25 mouse cellular contexts compared by ENCODE assay signal in the genomic region with DNA sequence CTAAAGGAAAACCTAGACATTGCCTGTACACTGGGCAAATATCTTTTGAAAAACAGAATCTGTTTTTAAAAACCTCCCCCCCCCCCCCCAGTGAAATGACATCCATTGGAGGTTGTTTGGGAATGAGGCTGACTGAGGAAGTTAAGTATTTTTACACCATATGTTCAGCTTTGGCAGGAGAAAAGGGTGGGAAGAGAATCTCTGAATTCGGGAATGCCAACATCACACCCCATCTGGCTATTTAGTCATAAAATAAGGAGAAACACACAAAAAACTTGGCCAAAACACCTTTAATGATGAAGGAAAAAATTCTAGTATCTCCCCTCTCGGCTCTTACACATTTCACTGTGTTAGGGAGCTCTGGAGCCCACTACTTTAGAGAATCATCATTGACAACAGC. TPM values are rescaled to one million over a fixed set of nuclear protein-coding genes. Genes with fewer than 3 reads are reported as not detected.
DNase-seq lines count a peak whose midpoint lies in the region; ATAC-seq and TF ChIP-seq lines count a peak whose summit lies in the region.
"Had no signal": no experiment of that assay in that cellular context is flagged by ENCODE, and none has a peak within 500 bp of the region (broad histone marks: within the 10 kb centered on the region; RNA-seq: fewer than 3 reads in every experiment).

No protein-coding gene starts in this region.

- no peak overlapping the region for H3K9ac ChIP-seq in neural tube, embryonic 12.5 days
- H3K9ac ChIP-seq in forebrain, postnatal 0 days: no peak overlapping the region
- H3K9ac ChIP-seq in midbrain, embryonic 14.5 days (replicated peaks; ENCODE audit: low read length): no peak overlapping the region
- H3K9ac ChIP-seq: embryonic facial prominence, embryonic 15.5 days; lung, embryonic 15.5 days had no signal

- peaks cover 61% of the 10 kb centered on the region for H3K36me3 ChIP-seq in neural tube, embryonic 12.5 days
- H3K36me3 ChIP-seq in forebrain, postnatal 0 days (ENCODE audit: insufficient read depth): peaks cover 27% of the 10 kb centered on the region
- H3K36me3 ChIP-seq in midbrain, embryonic 14.5 days (ENCODE audit: control insufficient read depth, insufficient read depth, low read length): peaks cover 54% of the 10 kb centered on the region

- no peaks in the 10 kb centered on the region for H3K9me3 ChIP-seq in neural tube, embryonic 12.5 days
- H3K9me3 ChIP-seq in forebrain, postnatal 0 days (ENCODE audit: low read length): no peaks in the 10 kb centered on the region
- no peaks in the 10 kb centered on the region for H3K9me3 ChIP-seq in midbrain, embryonic 14.5 days (ENCODE audit: control insufficient read depth, low read length)
- H3K9me3 ChIP-seq: embryonic facial prominence, embryonic 15.5 days; lung, embryonic 15.5 days had no signal

- no peak for TF ChIP-seq CTCF in forebrain, postnatal 0 days (IDR thresholded peaks at IDR 0.05; ENCODE audit: low read depth)

- H3K4me2 ChIP-seq in neural tube, embryonic 12.5 days (replicated peaks): peak overlapping the region; percentile 85; the same call in 1 of the 2 replicates
- H3K4me2 ChIP-seq in forebrain, postnatal 0 days (ENCODE audit: low read depth): peak overlapping the region; percentile 11; the same call in 1 of the 2 replicates
- H3K4me2 ChIP-seq in midbrain, embryonic 14.5 days (ENCODE audit: low read length): peak overlapping the region; percentile 34
- H3K4me2 ChIP-seq: embryonic facial prominence, embryonic 15.5 days; heart, embryonic 11.5 days; liver, embryonic 11.5 days; lung, embryonic 15.5 days had no signal

- no peak for DNase-seq in neural tube, embryonic 10.5 days (ENCODE audit: extremely low spot score, low spot score)
- peak; percentile 66 for DNase-seq in forebrain, postnatal 0 days
- DNase-seq in midbrain, embryonic 14.5 days: no peak
- DNase-seq in adipocyte (ENCODE audit: low spot score): no peak
- DNase-seq in ovary, postnatal 36 days (ENCODE audit: low spot score): no peak
- no peak for DNase-seq in spleen, postnatal 10 days (ENCODE audit: low spot score in 2 of 2)
- DNase-seq: adrenal gland, postnatal 25 days; cerebellum, adult 18-20 months; gastrocnemius, postnatal 25 days; heart, postnatal 4 days; kidney, adult 11 months; left cerebral cortex, postnatal 4 days had no signal

- peaks cover 43% of the 10 kb centered on the region for H3K4me1 ChIP-seq in neural tube, embryonic 12.5 days
- peaks cover 11% of the 10 kb centered on the region for H3K4me1 ChIP-seq in forebrain, postnatal 0 days (ENCODE audit: insufficient read depth)
- peaks cover 44% of the 10 kb centered on the region for H3K4me1 ChIP-seq in midbrain, embryonic 14.5 days (ENCODE audit: control insufficient read depth, insufficient read depth, low read length)

- no peak for ATAC-seq in neural tube, embryonic 12.5 days (ENCODE audit: low FRiP score, low read depth)
- peak; percentile 28; the same call in 1 of the 2 replicates for ATAC-seq in forebrain, postnatal 0 days
- ATAC-seq in midbrain, embryonic 14.5 days (ENCODE audit: low FRiP score, low TSS enrichment): no peak
- ATAC-seq: CD4-positive, CD25-positive, alpha-beta regulatory T cell, adult 4 months had no signal

- H3K4me3 ChIP-seq in neural tube, embryonic 12.5 days: no peak overlapping the region
- no peak overlapping the region for H3K4me3 ChIP-seq in forebrain, postnatal 0 days (ENCODE audit: low read depth, low read length)
- no peak overlapping the region for H3K4me3 ChIP-seq in midbrain, embryonic 14.5 days (replicated peaks; ENCODE audit: low read depth, low read length)
- H3K4me3 ChIP-seq: embryonic facial prominence, embryonic 15.5 days; lung, embryonic 15.5 days; myocyte had no signal

- 94% methylated on average over 2 of the region's 2 CpGs for WGBS in neural tube, embryonic 12.5 days
- 53% methylated on average over 2 of the region's 2 CpGs for WGBS in forebrain, postnatal 0 days
- WGBS in midbrain, embryonic 14.5 days: 93% methylated on average over 2 of the region's 2 CpGs

- H3K27me3 ChIP-seq in neural tube, embryonic 12.5 days (replicated peaks): no peaks in the 10 kb centered on the region
- H3K27me3 ChIP-seq in forebrain, postnatal 0 days (ENCODE audit: insufficient read depth, low read length): no peaks in the 10 kb centered on the region
- H3K27me3 ChIP-seq in midbrain, embryonic 14.5 days (ENCODE audit: control insufficient read depth, insufficient read depth, low read length): no peaks in the 10 kb centered on the region
- H3K27me3 ChIP-seq: embryonic facial prominence, embryonic 15.5 days; lung, embryonic 15.5 days had no signal

- no peak overlapping the region for H3K27ac ChIP-seq in neural tube, embryonic 12.5 days
- H3K27ac ChIP-seq in forebrain, postnatal 0 days (ENCODE audit: low read depth, low read length): no peak overlapping the region
- no peak overlapping the region for H3K27ac ChIP-seq in midbrain, embryonic 14.5 days (replicated peaks; ENCODE audit: low read depth, low read length)
- H3K27ac ChIP-seq: embryonic facial prominence, embryonic 15.5 days; lung, embryonic 15.5 days had no signal

RNA-seq across cellular contexts. Expression of gene Mettl3, which starts 6.0 kb away (rescaled TPM):
- 58.7 and 58.8 TPM in 2 replicates for polyA plus RNA-seq in neural tube, embryonic 12.5 days (2016; fragmentation: Nextera tagmentation; extraction: Ambion mirVana)
- 22.7 and 25.6 TPM in 2 replicates for total RNA-seq in forebrain, postnatal 0 days (2014; rRNA removed)
- polyA plus RNA-seq in forebrain, postnatal 0 days (2015; fragmentation: Nextera tagmentation; extraction: Ambion mirVana): 16.9 and 24.0 TPM in 2 replicates
- polyA plus RNA-seq in midbrain, embryonic 14.5 days (2014; fragmentation: Nextera tagmentation; extraction: Ambion mirVana): 39.8 and 42.8 TPM in 2 replicates

RNA-seq across cellular contexts. Expression of gene Sall2, which starts 17.7 kb away (rescaled TPM):
- polyA plus RNA-seq in neural tube, embryonic 12.5 days (2016; fragmentation: Nextera tagmentation; extraction: Ambion mirVana): 55.8 and 57.3 TPM in 2 replicates
- 51.2 and 71.7 TPM in 2 replicates for total RNA-seq in forebrain, postnatal 0 days (2014; rRNA removed)
- 23.0 and 29.2 TPM in 2 replicates for polyA plus RNA-seq in forebrain, postnatal 0 days (2015; fragmentation: Nextera tagmentation; extraction: Ambion mirVana)
- polyA plus RNA-seq in midbrain, embryonic 14.5 days (2014; fragmentation: Nextera tagmentation; extraction: Ambion mirVana): 40.1 and 55.6 TPM in 2 replicates
- total RNA-seq: MEL had no signal

RNA-seq across cellular contexts. Expression of gene Rab2b, which starts 31.6 kb away (rescaled TPM):
- 43.7 and 52.9 TPM in 2 replicates for polyA plus RNA-seq in neural tube, embryonic 12.5 days (2016; fragmentation: Nextera tagmentation; extraction: Ambion mirVana)
- 43.3 and 55.0 TPM in 2 replicates for total RNA-seq in forebrain, postnatal 0 days (2014; rRNA removed)
- 36.5 and 46.2 TPM in 2 replicates for polyA plus RNA-seq in forebrain, postnatal 0 days (2015; fragmentation: Nextera tagmentation; extraction: Ambion mirVana)
- 60.4 and 65.7 TPM in 2 replicates for polyA plus RNA-seq in midbrain, embryonic 14.5 days (2014; fragmentation: Nextera tagmentation; extraction: Ambion mirVana)

RNA-seq across cellular contexts. Expression of gene Tox4, which starts 32.0 kb away (rescaled TPM):
- polyA plus RNA-seq in neural tube, embryonic 12.5 days (2016; fragmentation: Nextera tagmentation; extraction: Ambion mirVana): 51.8 and 56.6 TPM in 2 replicates
- total RNA-seq in forebrain, postnatal 0 days (2014; rRNA removed): 54.2 and 56.6 TPM in 2 replicates
- polyA plus RNA-seq in forebrain, postnatal 0 days (2015; fragmentation: Nextera tagmentation; extraction: Ambion mirVana): 46.0 and 48.7 TPM in 2 replicates
- polyA plus RNA-seq in midbrain, embryonic 14.5 days (2014; fragmentation: Nextera tagmentation; extraction: Ambion mirVana): 52.6 and 56.1 TPM in 2 replicates

RNA-seq across cellular contexts. Expression of gene Olfr1513, which starts 45.3 kb away (rescaled TPM):
- polyA plus RNA-seq in neural tube, embryonic 12.5 days (2016; fragmentation: Nextera tagmentation; extraction: Ambion mirVana): 0.09 TPM in 1 of 2 replicates, not detected in the other
- not detected in 2 replicates for total RNA-seq in forebrain, postnatal 0 days (2014; rRNA removed)
- polyA plus RNA-seq in forebrain, postnatal 0 days (2015; fragmentation: Nextera tagmentation; extraction: Ambion mirVana): not detected in 2 replicates
- polyA plus RNA-seq in midbrain, embryonic 14.5 days (2014; fragmentation: Nextera tagmentation; extraction: Ambion mirVana): not detected in 2 replicates
- total RNA-seq: adrenal gland, postnatal 25 days; gastrocnemius, postnatal 25 days; heart, postnatal 4 days; layer of hippocampus, postnatal 14 days; left cerebral cortex, postnatal 4 days; megakaryocyte, adult 5-6 weeks had no signal
- polyA plus RNA-seq: CD4-positive, CD25-positive, alpha-beta regulatory T cell, adult 4 months; frontal cortex, adult 2 months; heart, embryonic 11.5 days; liver, embryonic 11.5 days; lung, embryonic 15.5 days; myocyte; stomach, embryonic 14.5 days; thymus, postnatal 0 days had no signal

Comparison
In these comparisons a context has a peak if more than half of its experiments do, and no peak if none do; other contexts are left out.
1. H3K4me2 ChIP-seq: peak in every context shown above with its lines; median percentile 85 in neural tube, embryonic 12.5 days; 34 in midbrain, embryonic 14.5 days; 11 in forebrain, postnatal 0 days.